Mouse (Mus musculus): ENCODE measurements around the gene Dram1.

Gene Dram1

GRCm38 (mm10) chr10:88284343-88284990, 94.4 kb downstream of the Dram1 start:
- no peak for DNase-seq (ENCODE audit: low spot score)

- no peak for DNase-seq (ENCODE audit: low spot score)
Measured at GRCm38 (mm10) chr10:88281699-88282098, 97.2 kb downstream of the Dram1 start.

- DNase-seq (ENCODE audit: low spot score), result no peak
Measured at GRCm38 (mm10) chr10:88274045-88274444, 104.8 kb downstream of the Dram1 start.

All from T-cell, adult 2 months (primary cell).